Mouse (Mus musculus): ENCODE data around the gene Gm20431.

The Gm20431 gene

DNA sequence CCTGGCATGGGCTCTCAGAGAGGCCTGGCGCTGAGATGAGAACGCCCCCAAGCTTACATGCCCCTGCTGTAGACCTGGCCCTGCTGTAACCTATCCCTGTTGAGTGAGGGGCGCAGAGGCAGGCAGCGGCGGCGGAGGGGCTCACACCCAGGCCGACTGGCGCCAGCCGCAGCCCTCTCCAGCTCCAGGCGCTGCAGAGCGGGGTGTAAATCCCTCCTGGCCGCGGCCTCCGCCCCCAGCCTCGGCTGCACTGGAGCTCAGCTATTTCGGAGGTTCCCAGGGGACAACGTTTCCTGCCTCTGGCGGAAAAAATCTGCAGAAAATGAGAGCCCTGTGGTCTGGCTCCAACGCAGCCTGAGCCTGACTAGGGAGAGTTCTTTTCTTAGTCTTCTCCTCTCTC is 95.6 kb downstream of the Gm20431 start:
- DNase-seq, result peak in 1 of 2 experiments; percentile 32

DNA sequence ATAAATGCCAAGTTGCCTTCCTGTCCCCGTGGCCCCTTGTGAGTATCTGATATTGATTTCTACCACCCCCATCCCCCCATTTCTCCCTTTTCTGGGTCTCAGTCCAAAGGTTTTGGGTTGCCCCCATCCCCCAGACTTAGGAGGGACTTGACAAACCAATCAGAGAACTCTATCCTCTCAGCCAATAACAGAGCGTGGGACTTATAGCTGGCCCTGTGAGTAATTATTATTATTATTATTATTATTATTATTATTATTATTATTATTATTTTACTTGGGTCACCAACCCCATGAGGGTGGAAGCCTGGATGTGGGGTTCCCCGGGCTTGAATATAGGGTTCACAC is 96.0 kb downstream of the Gm20431 start:
- DNase-seq, result no peak

DNA sequence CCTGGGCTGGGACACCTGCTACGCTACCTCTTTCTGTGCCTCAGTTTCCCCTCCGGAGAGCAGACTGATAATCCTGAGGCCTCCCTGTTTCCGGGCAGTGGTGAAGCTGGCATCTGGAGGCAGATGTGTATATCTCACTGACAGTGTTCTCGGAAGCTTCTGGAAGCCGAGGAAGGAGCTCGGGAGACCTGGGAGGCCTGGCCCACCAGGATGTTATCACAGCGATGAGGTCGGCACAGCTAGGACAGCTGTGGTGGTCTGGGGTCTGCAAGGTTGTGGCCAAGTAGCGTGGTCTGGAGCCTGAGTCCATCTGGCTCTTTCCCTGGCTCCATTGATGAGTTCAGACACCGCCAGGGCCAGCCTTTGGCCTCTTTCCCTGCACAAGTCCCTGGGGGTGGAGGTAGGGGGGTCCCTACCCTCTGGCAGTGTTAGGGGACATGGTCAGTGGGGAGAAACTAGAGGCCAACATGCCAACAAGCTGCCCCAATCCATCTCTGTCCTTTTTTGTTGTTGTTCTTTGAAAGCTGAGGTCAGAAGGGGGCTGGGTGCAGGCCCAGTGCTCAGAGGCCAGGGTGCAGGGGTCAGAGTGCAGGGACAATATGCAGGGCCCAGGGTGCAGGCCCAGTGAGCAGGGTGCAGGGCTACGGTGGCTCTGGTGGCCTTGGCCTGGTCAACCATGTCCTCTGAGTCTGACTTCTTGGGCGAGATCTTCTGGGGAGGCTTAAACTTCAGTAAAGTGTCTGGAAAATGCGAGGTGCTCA is 96.6 kb downstream of the Gm20431 start:
- peak in 1 of 2 experiments; percentile 39 for DNase-seq

DNA sequence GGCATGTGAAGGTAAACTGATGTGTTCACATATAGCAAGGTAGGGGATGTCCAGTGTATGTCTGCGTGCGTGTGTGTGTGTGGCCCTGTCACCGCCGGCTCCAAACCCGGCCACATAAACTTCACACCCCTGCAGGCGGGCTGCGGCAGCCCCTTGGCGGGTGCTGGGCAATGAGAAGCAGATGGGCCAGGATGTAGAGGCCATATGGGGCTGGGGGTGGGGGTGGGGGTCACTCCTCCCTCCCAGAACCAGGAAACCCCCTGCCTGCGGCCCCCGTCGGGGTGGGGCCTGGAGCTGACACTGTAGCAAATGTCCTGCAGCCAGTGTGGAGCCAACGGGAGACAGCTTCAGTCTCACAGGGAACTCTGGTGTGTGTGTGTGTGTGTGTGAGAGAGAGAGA is 97.6 kb downstream of the Gm20431 start:
- DNase-seq, result peak; percentile 36 to 72

DNA sequence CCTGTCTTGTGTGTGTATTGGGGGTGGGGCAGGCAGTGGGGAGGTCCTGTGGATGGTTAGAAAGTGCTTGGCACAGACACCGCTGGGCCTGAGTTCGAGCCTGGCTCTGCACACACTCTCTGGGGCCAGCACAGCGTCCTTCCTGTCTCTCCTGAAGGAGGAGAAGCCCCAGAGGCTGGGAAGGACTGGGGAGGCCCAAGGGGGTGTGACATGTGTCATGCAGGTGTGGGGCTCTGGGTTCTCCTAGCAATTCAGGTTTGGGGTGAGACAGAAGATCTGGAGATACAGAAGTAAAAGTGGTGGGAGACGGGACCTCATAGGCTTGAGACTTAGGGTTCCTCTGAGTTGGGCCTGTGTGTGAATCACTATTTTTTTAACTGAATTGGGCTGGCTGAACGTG is 98.3 kb downstream of the Gm20431 start:
- DNase-seq, result no peak

DNA sequence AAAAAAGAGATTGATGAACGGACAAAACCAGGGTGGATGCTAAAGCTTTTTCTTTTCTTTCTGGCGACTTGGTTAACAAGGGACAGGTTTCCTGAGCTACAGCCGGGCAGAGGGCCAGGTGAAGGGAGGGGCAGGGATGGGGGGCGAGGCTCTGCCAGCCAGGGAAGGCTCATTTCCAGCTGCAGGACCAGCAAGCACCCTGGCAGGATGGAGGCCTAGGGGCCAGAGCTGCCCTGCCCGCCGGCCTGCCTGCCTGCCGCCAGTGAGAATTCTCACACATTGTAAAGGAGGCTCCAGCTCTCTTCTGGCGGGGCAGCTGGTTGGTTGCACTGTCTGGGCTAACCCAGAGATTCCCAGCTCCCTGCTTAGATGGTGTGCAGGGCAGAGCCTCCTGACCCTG is 99.2 kb downstream of the Gm20431 start:
- DNase-seq, result peak; percentile 81 to 85

GRCm38 (mm10) chr2:167559413-167559812 is 101.9 kb downstream of the Gm20431 start:
- DNase-seq, result no peak
